Mouse (Mus musculus): ENCODE data around the gene Xpnpep1.

DNA sequence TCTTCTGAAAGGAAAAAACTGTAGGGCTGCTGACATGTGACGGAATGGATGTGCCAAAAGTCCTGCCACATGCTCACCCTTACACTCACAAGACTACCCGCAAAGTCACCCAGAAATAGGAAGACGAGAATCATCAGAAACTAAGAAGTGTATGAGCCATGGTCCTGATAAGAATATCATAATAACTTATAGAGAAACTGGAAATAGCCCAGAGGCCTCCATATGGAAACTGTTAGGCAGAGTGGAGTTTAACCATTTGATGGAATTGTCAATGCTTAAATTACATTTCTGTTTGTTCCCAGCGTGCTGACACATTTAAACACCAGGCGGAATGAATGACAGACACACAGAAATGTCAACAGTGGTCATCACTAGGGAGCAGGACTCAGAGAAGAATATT is 31.1 kb downstream of the Xpnpep1 start:
- TF ChIP-seq CTCF (IDR thresholded peaks at IDR 0.05; ENCODE audit: low read depth, low read length) (no peak), POLR2A (IDR thresholded peaks at IDR 0.05; ENCODE audit: insufficient read depth, low read length) (no peak)

All from ES-Bruce4 (cell line).